Mouse (Mus musculus) midbrain, embryonic 14.5 days (tissue): ENCODE results near the gene Kbtbd13. TPM values are rescaled to one million over a fixed set of nuclear protein-coding genes. Genes with fewer than 3 reads are reported as not detected.

Source experiments
- ATAC-seq: fragments of 200-750 bp; cut with Nextera tagmentation; 2 replicates; pipeline ENCODE4 v1.8.0; 2017; ENCODE audit warnings: moderate number of reproducible peaks, moderate library complexity; ENCODE audit not compliant: low FRiP score, low TSS enrichment
- DNase-seq: peaks from one replicate; pipeline ENCODE4 v3.0.0-alpha.2; 2015
- H3K27ac ChIP-seq: fragments of 300-500 bp; sonication (generic); replicated peaks from 2 replicates; pipeline ENCODE4 v1.5.1; 2014; ENCODE audit warnings: mild to moderate bottlenecking, low read depth, low read length, moderate library complexity
- H3K27me3 ChIP-seq: fragments of 300-500 bp; sonication (generic); 2 replicates; pipeline ENCODE4 v1.6.1; 2014; ENCODE audit warnings: low read length, control low read depth, mixed read lengths; ENCODE audit not compliant: control insufficient read depth, insufficient read depth
- H3K36me3 ChIP-seq: fragments of 300-500 bp; sonication (generic); 2 replicates; pipeline ENCODE4 v1.6.1; 2014; ENCODE audit warnings: low read length, control low read depth; ENCODE audit not compliant: control insufficient read depth, insufficient read depth
- H3K4me1 ChIP-seq: fragments of 300-500 bp; sonication (generic); 2 replicates; pipeline ENCODE4 v1.6.1; 2014; ENCODE audit warnings: mild to moderate bottlenecking, antibody characterized with exemption, low read length, control low read depth; ENCODE audit not compliant: control insufficient read depth, insufficient read depth
- H3K4me2 ChIP-seq: fragments of 300-500 bp; sonication (generic); 2 replicates; pipeline ENCODE4 v1.6.1; 2014; ENCODE audit warnings: mild to moderate bottlenecking, low read length, moderate library complexity
- H3K4me3 ChIP-seq: fragments of 300-500 bp; sonication (generic); replicated peaks from 2 replicates; pipeline ENCODE4 v1.5.1; 2014; ENCODE audit warnings: low read depth, low read length
- H3K9ac ChIP-seq: fragments of 300-500 bp; sonication (generic); replicated peaks from 2 replicates; pipeline ENCODE4 v1.6.1; 2014; ENCODE audit warnings: mild to moderate bottlenecking, low read length, moderate library complexity
- H3K9me3 ChIP-seq: fragments of 300-500 bp; sonication (generic); 2 replicates; pipeline ENCODE4 v1.6.1; 2016; ENCODE audit warnings: low read length, control low read depth, mixed read lengths; ENCODE audit not compliant: control insufficient read depth
- WGBS: fragments of 180-500 bp; shearing (Covaris S2); extraction: QIAGEN DNeasy Blood & Tissue Kit; methylation state at CpG from one replicate; pipeline ENCODE4 v1.1.7; 2014; 5-methylcytosine and 5-hydroxymethylcytosine counted together
- polyA plus RNA-seq: library from polyadenylated mRNA; unstranded; fragments of >200 nt; fragmentation: Nextera tagmentation; extraction: Ambion mirVana; gene quantifications from 2 replicates; pipeline ENCODE4 v1.2.1, GENCODE M21; 2014

Kbtbd13 gene
- polyA plus RNA-seq, 1 experiment from 2014 or later: 0.47 TPM

- Histone ChIP-seq H3K4me1 (no peaks in the 10 kb centered on the region), H3K27ac (no peak overlapping the region), H3K27me3 (no peaks in the 10 kb centered on the region), H3K4me2 (no peak overlapping the region), H3K4me3 (no peak overlapping the region), H3K36me3 (no peaks in the 10 kb centered on the region), H3K9me3 (no peaks in the 10 kb centered on the region), H3K9ac (no peak overlapping the region)
- no peak for ATAC-seq
- DNase-seq: no peak
- 87% methylated on average over 2 of the region's 2 CpGs for WGBS
Measured at GRCm38 (mm10) chr9:65405184-65405449, 13.7 kb upstream of the Kbtbd13 start.

DNA sequence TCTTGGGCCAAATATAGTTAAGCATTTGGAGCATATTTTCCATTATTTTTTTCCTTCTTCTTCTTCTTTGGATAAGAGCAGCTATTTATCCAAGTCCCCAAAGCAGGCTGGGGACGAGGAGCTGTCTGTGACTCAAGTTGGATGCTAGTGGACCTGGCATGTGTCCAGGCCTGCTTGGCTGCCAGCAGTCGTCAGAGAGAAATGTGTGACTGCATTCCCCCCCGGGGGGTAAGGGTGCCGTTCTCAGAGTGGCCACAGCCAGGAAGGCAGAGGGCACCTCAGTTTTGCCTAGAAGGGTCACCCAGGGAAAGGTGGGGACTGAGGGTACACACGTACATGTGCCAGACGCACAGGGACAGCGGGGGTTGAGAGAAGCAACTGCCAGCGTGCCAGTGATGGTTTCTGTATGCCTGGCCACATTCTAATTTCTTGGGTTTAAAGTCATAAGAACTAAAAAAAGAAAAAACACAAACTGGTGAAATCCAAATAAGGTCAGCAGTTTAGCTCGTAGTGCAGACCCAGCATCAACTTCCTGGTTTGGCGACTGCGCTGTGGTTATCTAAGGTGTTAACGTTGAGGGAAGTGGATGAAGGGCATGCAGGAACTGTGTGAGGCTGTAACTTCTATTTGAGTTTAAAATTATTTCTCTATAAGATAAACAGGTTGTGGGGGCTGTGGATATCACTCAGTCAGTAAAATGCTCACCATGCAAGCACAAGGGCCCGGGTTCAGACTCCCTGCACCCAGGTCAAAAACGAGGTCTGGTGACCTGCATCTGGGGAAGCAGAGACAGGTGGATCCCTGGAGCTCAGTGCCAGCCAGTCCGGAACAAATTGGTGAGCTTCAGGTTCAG, 13.1 kb upstream of the Kbtbd13 start:
- no peaks in the 10 kb centered on the region for H3K9me3 ChIP-seq

GRCm38 (mm10) chr9:65399934-65400333, 8.5 kb upstream of the Kbtbd13 start:
- no peaks in the 10 kb centered on the region for H3K9me3 ChIP-seq
- DNase-seq (no peak), ATAC-seq (no peak)
- no peak overlapping the region for H3K27ac ChIP-seq
- WGBS: 90% methylated on average over 6 of the region's 6 CpGs
- no peaks in the 10 kb centered on the region for H3K27me3 ChIP-seq
- H3K4me2 ChIP-seq: no peak overlapping the region
- H3K36me3 ChIP-seq: no peaks in the 10 kb centered on the region
- peaks cover 5% of the 10 kb centered on the region for H3K4me1 ChIP-seq
- H3K4me3 ChIP-seq: no peak overlapping the region
- H3K9ac ChIP-seq: no peak overlapping the region

More for the DNA sequence above, 13.1 kb upstream of the Kbtbd13 start:
- DNase-seq: peak; percentile 58
- no peak overlapping the region for H3K9ac ChIP-seq
- no peak overlapping the region for H3K4me2 ChIP-seq
- no peaks in the 10 kb centered on the region for H3K27me3 ChIP-seq
- no peak overlapping the region for H3K27ac ChIP-seq
- H3K4me1 ChIP-seq: no peaks in the 10 kb centered on the region
- H3K4me3 ChIP-seq: no peak overlapping the region
- ATAC-seq: no peak
- no peaks in the 10 kb centered on the region for H3K36me3 ChIP-seq
- 83% methylated on average over 15 of the region's 15 CpGs for WGBS

- DNase-seq: peak; percentile 80
Measured at GRCm38 (mm10) chr9:65398279-65398678, 6.8 kb upstream of the Kbtbd13 start, which contains the start of gene Rasl12. Gene Rasl12, plus strand, starts transcription at chr9:65398506.

GRCm38 (mm10) chr9:65394360-65394759, 2.9 kb upstream of the Kbtbd13 start:
- WGBS: 71% methylated on average over 2 of the region's 2 CpGs
- ATAC-seq (no peak), DNase-seq (no peak)
- no peaks in the 10 kb centered on the region for H3K9me3 ChIP-seq
- H3K27ac ChIP-seq: no peak overlapping the region
- H3K27me3 ChIP-seq: peaks cover 33% of the 10 kb centered on the region
- no peak overlapping the region for H3K9ac ChIP-seq
- no peaks in the 10 kb centered on the region for H3K36me3 ChIP-seq
- no peak overlapping the region for H3K4me3 ChIP-seq
- peaks cover 5% of the 10 kb centered on the region for H3K4me1 ChIP-seq
- no peak overlapping the region for H3K4me2 ChIP-seq

More at GRCm38 (mm10) chr9:65398279-65398678, 6.8 kb upstream of the Kbtbd13 start, which contains the start of gene Rasl12:
- WGBS: under 1% methylated on average over 24 of the region's 24 CpGs
- peak within 1 kb of the TSS; percentile 77 for H3K4me2 ChIP-seq
- no peaks in the 10 kb centered on the region for H3K9me3 ChIP-seq
- peak; percentile 70; the same call in 1 of the 2 replicates for ATAC-seq
- no peaks in the 10 kb centered on the region for H3K36me3 ChIP-seq
- peaks cover 5% of the 10 kb centered on the region for H3K4me1 ChIP-seq
- no peak within 1 kb of the TSS for H3K27ac ChIP-seq
- peak within 1 kb of the TSS; percentile 41 for H3K4me3 ChIP-seq
- no peaks in the 10 kb centered on the region for H3K27me3 ChIP-seq
- peak within 1 kb of the TSS; percentile 55 for H3K9ac ChIP-seq

- H3K27me3 ChIP-seq: peaks cover 40% of the 10 kb centered on the region
Measured at GRCm38 (mm10) chr9:65393606-65394005, 2.2 kb upstream of the Kbtbd13 start.

GRCm38 (mm10) chr9:65392638-65393364, 1.3 kb upstream of the Kbtbd13 start:
- peaks cover 40% of the 10 kb centered on the region for H3K27me3 ChIP-seq
- H3K4me1 ChIP-seq: no peaks in the 10 kb centered on the region; the same call in 1 of the 2 replicates
- no peaks in the 10 kb centered on the region for H3K9me3 ChIP-seq
- no peak overlapping the region for H3K9ac ChIP-seq
- DNase-seq (peak; percentile 76), ATAC-seq (no peak)
- no peak overlapping the region for H3K4me2 ChIP-seq
- 26% methylated on average over 6 of the region's 6 CpGs for WGBS
- H3K36me3 ChIP-seq: no peaks in the 10 kb centered on the region
- no peak overlapping the region for H3K4me3 ChIP-seq
- no peak overlapping the region for H3K27ac ChIP-seq

More at GRCm38 (mm10) chr9:65393606-65394005, 2.2 kb upstream of the Kbtbd13 start:
- 66% methylated on average over 2 of the region's 2 CpGs for WGBS
- no peak overlapping the region for H3K4me3 ChIP-seq
- no peak overlapping the region for H3K4me2 ChIP-seq
- H3K36me3 ChIP-seq: no peaks in the 10 kb centered on the region
- H3K9me3 ChIP-seq: no peaks in the 10 kb centered on the region
- no peak overlapping the region for H3K27ac ChIP-seq
- ATAC-seq: no peak
- no peak overlapping the region for H3K9ac ChIP-seq
- H3K4me1 ChIP-seq: peaks cover 5% of the 10 kb centered on the region
- no peak for DNase-seq

- peak; percentile 64 for DNase-seq
- Histone ChIP-seq H3K27ac (no peak overlapping the region), H3K9me3 (no peaks in the 10 kb centered on the region), H3K4me2 (peak overlapping the region; percentile 50), H3K36me3 (no peaks in the 10 kb centered on the region), H3K4me1 (no peaks in the 10 kb centered on the region), H3K9ac (peak overlapping the region; percentile 29; the same call in 1 of the 2 replicates), H3K27me3 (peaks cover 40% of the 10 kb centered on the region), H3K4me3 (peak overlapping the region; percentile 35)
- WGBS: 19% methylated on average over 95 of the region's 96 CpGs
- no peak for ATAC-seq
Measured at GRCm38 (mm10) chr9:65390752-65391612, 470 bp downstream of the Kbtbd13 start.
